Mouse (Mus musculus): ENCODE measurements at regions not wholly inside any gene's neighbourhood (a gene's known extent, or its start where the extent isn't known, plus 50 kb on each side); places are given as distances from the start of the nearest gene placed in this dataset.

- DNase-seq, result no peak
These were observed 60.9 kb upstream of the BC052040 start for GRCm38 (mm10) chr2:115520413-115521139.

- DNase-seq, result no peak
These were observed 51.6 kb upstream of the BC052040 start for GRCm38 (mm10) chr2:115529878-115530277.
